Mouse (Mus musculus) MEL (cell line): Measurements from ENCODE around the gene Hfe. TPM values are rescaled to one million over a fixed set of nuclear protein-coding genes. Genes with fewer than 3 reads are reported as not detected.

Source experiments
- DNase-seq: peaks from one replicate; pipeline ENCODE4 v3.0.0; 2011; ENCODE audit warnings: low read depth, low spot score
- H3K27ac ChIP-seq: 2 replicates; pipeline ENCODE4 v1.5.1; 2012; ENCODE audit warnings: low read depth, mild to moderate bottlenecking, control low read depth, low read length, moderate library complexity; ENCODE audit not compliant: control insufficient read depth
- H3K27me3 ChIP-seq, 2 experiments: fragments of 150-350 bp in 1 of 2; sonication (generic) in 1 of 2; 2 replicates each; pipeline ENCODE4 v1.6.1; 2012; ENCODE audit warnings: low read length in 2 of 2, mild to moderate bottlenecking in 2 of 2, improper control_type of control experiment in 1 of 2, moderate library complexity in 1 of 2; ENCODE audit not compliant: insufficient read depth in 2 of 2, control insufficient read depth in 1 of 2
- H3K36me3 ChIP-seq, 2 experiments: 2 replicates each; pipeline ENCODE4 v1.6.1; 2012 to 2014; ENCODE audit warnings: low read length in 2 of 2, improper control_type of control experiment in 1 of 2, inconsistent platforms in 1 of 2, mild to moderate bottlenecking in 1 of 2; ENCODE audit not compliant: insufficient read depth in 2 of 2, control insufficient read depth in 1 of 2
- H3K4me1 ChIP-seq, 2 experiments: fragments of 150-350 bp in 1 of 2; sonication (generic) in 1 of 2; 2 replicates each; pipeline ENCODE4 v1.6.1; 2012; ENCODE audit warnings: low read length in 2 of 2, improper control_type of control experiment in 1 of 2, mild to moderate bottlenecking in 1 of 2; ENCODE audit not compliant: insufficient read depth in 2 of 2, control insufficient read depth in 1 of 2
- H3K4me3 ChIP-seq, 2 experiments: fragments of 150-350 bp in 1 of 2; sonication (generic) in 1 of 2; 2 replicates each; pipeline ENCODE4 v1.5.1; 2012; ENCODE audit warnings: low read depth in 2 of 2, low read length in 2 of 2, mild to moderate bottlenecking in 2 of 2, moderate library complexity in 2 of 2, control low read depth in 1 of 2, improper control_type of control experiment in 1 of 2; ENCODE audit not compliant: control insufficient read depth in 1 of 2, insufficient read depth in 1 of 2
- H3K79me2 ChIP-seq: 2 replicates; pipeline ENCODE4 v1.6.1; 2012; ENCODE audit warnings: mild to moderate bottlenecking, low read length, moderate library complexity; ENCODE audit not compliant: control insufficient read depth, poor library complexity, insufficient read depth
- H3K9ac ChIP-seq: 2 replicates; pipeline ENCODE4 v1.6.1; 2012; ENCODE audit warnings: low read depth, mild to moderate bottlenecking, control low read depth, low read length, moderate library complexity; ENCODE audit not compliant: control insufficient read depth, poor library complexity, severe bottlenecking
- H3K9me3 ChIP-seq: fragments of 150-350 bp; sonication (generic); replicated peaks from 2 replicates; pipeline ENCODE4 v1.6.1; 2012; ENCODE audit warnings: mild to moderate bottlenecking, low read length, improper control_type of control experiment, moderate library complexity; ENCODE audit not compliant: insufficient read depth
- BHLHE40 ChIP-seq: IDR thresholded peaks from 2 replicates; pipeline ENCODE4 v1.6.1; 2012; ENCODE audit warnings: low read depth, mild to moderate bottlenecking, inconsistent platforms, low read length, improper control_type of control experiment, borderline replicate concordance
- CTCF ChIP-seq, 3 experiments: IDR thresholded peaks in 2 of 3; conservative IDR thresholded peaks in 1 of 3; 2 replicates each; pipeline ENCODE4 v1.5.1; 2011 to 2012; ENCODE audit warnings: low read length in 3 of 3, low read depth in 2 of 3, mild to moderate bottlenecking in 2 of 3, improper control_type of control experiment in 1 of 3, inconsistent platforms in 1 of 3, mixed read lengths in 1 of 3, moderate library complexity in 1 of 3; ENCODE audit not compliant: control insufficient read depth in 1 of 3, insufficient read depth in 1 of 3, poor library complexity in 1 of 3, severe bottlenecking in 1 of 3
- ELF1 ChIP-seq: IDR thresholded peaks from 2 replicates; pipeline ENCODE4 v1.6.1; 2014; ENCODE audit warnings: low read depth, mild to moderate bottlenecking, inconsistent platforms, low read length, improper control_type of control experiment, moderate library complexity
- EP300 ChIP-seq, 2 experiments: IDR thresholded peaks; 2 replicates each; pipeline ENCODE4 v1.6.1; 2011; ENCODE audit warnings: improper control_type of control experiment in 2 of 2, low read length in 2 of 2, low read depth in 1 of 2, mild to moderate bottlenecking in 1 of 2
- GATA1 ChIP-seq: IDR thresholded peaks from 2 replicates; pipeline ENCODE4 v1.6.1; 2011; ENCODE audit warnings: low read depth, low read length, improper control_type of control experiment
- HCFC1 ChIP-seq: IDR thresholded peaks from 2 replicates; pipeline ENCODE4 v1.6.1; 2012; ENCODE audit warnings: low read depth, mild to moderate bottlenecking, inconsistent platforms, low read length, improper control_type of control experiment, moderate library complexity
- JUND ChIP-seq: IDR thresholded peaks from 2 replicates; pipeline ENCODE4 v1.6.1; 2011; ENCODE audit warnings: low read depth, mild to moderate bottlenecking, improper control_type of control experiment, low read length
- MAX ChIP-seq: IDR thresholded peaks from 2 replicates; pipeline ENCODE4 v1.6.1; 2011; ENCODE audit warnings: low read length, improper control_type of control experiment
- MXI1 ChIP-seq: IDR thresholded peaks from 2 replicates; pipeline ENCODE4 v1.6.1; 2011; ENCODE audit warnings: mild to moderate bottlenecking, low read depth, low read length, improper control_type of control experiment
- MYC ChIP-seq: IDR thresholded peaks from 2 replicates; pipeline ENCODE4 v1.6.1; 2011; ENCODE audit warnings: low read depth, mild to moderate bottlenecking, low read length, improper control_type of control experiment, moderate library complexity
- NELFE ChIP-seq: IDR thresholded peaks from 2 replicates; pipeline ENCODE4 v1.6.1; 2011; ENCODE audit warnings: low read depth, low read length, improper control_type of control experiment
- NRF1 ChIP-seq: IDR thresholded peaks from 2 replicates; pipeline ENCODE4 v1.6.1; 2014; ENCODE audit warnings: low read depth, mild to moderate bottlenecking, inconsistent platforms, low read length, improper control_type of control experiment, moderate library complexity; ENCODE audit not compliant: poor library complexity, insufficient read depth, severe bottlenecking
- POLR2A ChIP-seq, 2 experiments: IDR thresholded peaks; 2 replicates each; pipeline ENCODE4 v1.6.1; 2011 to 2012; ENCODE audit warnings: low read length in 2 of 2, mild to moderate bottlenecking in 2 of 2, control low read depth in 1 of 2, improper control_type of control experiment in 1 of 2, low read depth in 1 of 2, moderate library complexity in 1 of 2; ENCODE audit not compliant: control insufficient read depth in 1 of 2, insufficient read depth in 1 of 2, poor library complexity in 1 of 2
- POLR2AphosphoS2 ChIP-seq: IDR thresholded peaks from 2 replicates; pipeline ENCODE4 v1.6.1; 2011; ENCODE audit warnings: low read length, improper control_type of control experiment
- POLR2AphosphoS5 ChIP-seq: IDR thresholded peaks from 2 replicates; pipeline ENCODE4 v1.6.1; 2012; ENCODE audit warnings: low read depth, borderline replicate concordance, mild to moderate bottlenecking, inconsistent platforms, low read length, moderate library complexity, mixed read lengths
- RAD21 ChIP-seq: IDR thresholded peaks from 2 replicates; pipeline ENCODE4 v1.6.1; 2011; ENCODE audit warnings: mild to moderate bottlenecking, low read depth, low read length, improper control_type of control experiment
- RCOR1 ChIP-seq: IDR thresholded peaks from 2 replicates; pipeline ENCODE4 v1.6.1; 2012; ENCODE audit warnings: low read depth, mild to moderate bottlenecking, inconsistent platforms, low read length, improper control_type of control experiment
- SIN3A ChIP-seq: IDR thresholded peaks from 2 replicates; pipeline ENCODE4 v1.6.1; 2012; ENCODE audit warnings: low read length, improper control_type of control experiment, inconsistent platforms
- SMC3 ChIP-seq: IDR thresholded peaks from 2 replicates; pipeline ENCODE4 v1.6.1; 2011; ENCODE audit warnings: low read depth, low read length, improper control_type of control experiment
- TAL1 ChIP-seq: IDR thresholded peaks from 2 replicates; pipeline ENCODE4 v1.6.1; 2012; ENCODE audit warnings: mild to moderate bottlenecking, inconsistent platforms, low read length, moderate library complexity, mixed read lengths
- TBP ChIP-seq: IDR thresholded peaks from 2 replicates; pipeline ENCODE4 v1.8.0; 2011; ENCODE audit warnings: low read depth, low read length, improper control_type of control experiment
- USF1 ChIP-seq: IDR thresholded peaks from 2 replicates; pipeline ENCODE4 v1.6.1; 2014; ENCODE audit warnings: low read depth, mild to moderate bottlenecking, inconsistent platforms, low read length, improper control_type of control experiment, moderate library complexity
- ZC3H11A ChIP-seq: IDR thresholded peaks from 2 replicates; pipeline ENCODE4 v1.6.1; 2012; ENCODE audit warnings: low read depth, mild to moderate bottlenecking, inconsistent platforms, low read length, improper control_type of control experiment
- ZMIZ1 ChIP-seq: IDR thresholded peaks from 2 replicates; pipeline ENCODE4 v1.6.1; 2012; ENCODE audit warnings: low read depth, mild to moderate bottlenecking, inconsistent platforms, low read length, improper control_type of control experiment, moderate library complexity
- ZNF384 ChIP-seq: IDR thresholded peaks from 2 replicates; pipeline ENCODE4 v1.6.1; 2012; ENCODE audit warnings: low read depth, mild to moderate bottlenecking, inconsistent platforms, low read length, improper control_type of control experiment
- polyA plus RNA-seq, 2 experiments: library from polyadenylated mRNA; stranded (reverse) in 1 of 2; unstranded in 1 of 2; fragments of >175 nt in 1 of 2; fragments of >200 nt in 1 of 2; gene quantifications; 2 replicates each; pipeline versions ENCODE4 v1.2.1 to v1.2.4; 2012; ENCODE audit warnings: low replicate concordance in 2 of 2, low read depth in 1 of 2; ENCODE audit not compliant: insufficient read length in 2 of 2, insufficient read depth in 1 of 2, missing spikeins in 1 of 2
- total RNA-seq: library from RNA; depleted of rRNA; stranded (reverse); fragments of 300-350 nt; gene quantifications from 2 replicates; pipeline ENCODE4 v1.2.3, GENCODE M21; 2012

The Hfe gene
- total and polyA plus RNA-seq, 3 experiments: not detected

DNA sequence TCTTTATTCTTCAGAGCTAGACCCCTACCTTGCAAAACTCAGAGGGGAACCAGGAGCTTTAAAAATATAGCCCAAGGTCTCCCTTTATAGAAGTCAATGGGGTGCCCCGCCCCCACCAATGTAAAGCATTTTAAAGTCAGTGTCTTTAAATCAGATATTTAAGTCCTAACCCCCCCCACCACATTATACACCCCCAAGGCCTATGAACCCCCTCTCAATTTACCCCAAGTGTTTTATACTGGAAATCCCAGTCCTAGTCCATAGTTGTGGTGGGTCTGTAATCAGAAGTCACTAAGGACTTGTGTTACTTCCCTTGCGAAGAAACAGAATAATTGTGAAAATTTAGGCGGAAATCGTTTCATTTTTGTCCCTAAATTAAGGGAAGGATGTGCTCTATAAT is 27.4 kb upstream of the Hfe start:
- peak overlapping the region; percentile 94 for H3K9ac ChIP-seq
- TF ChIP-seq ELF1 (no peak), TBP (peak; percentile 44; the same call in 1 of the 2 replicates), MAX (no peak), SMC3 (no peak)
- TF ChIP-seq, all 39 proteins: peak for 1
- no peaks in the 10 kb centered on the region; the same call in 1 of the 2 replicates for H3K79me2 ChIP-seq
- peaks cover 0 to 17% of the 10 kb centered on the region in 2 experiments; a peak in 2 of 4 replicates for H3K36me3 ChIP-seq
- DNase-seq: peak; percentile 67
- H3K27me3 ChIP-seq: no peaks in the 10 kb centered on the region
- H3K4me1 ChIP-seq: 0 out of 4 replicates have a peak, but pooled peaks cover 3 to 6% of the 10 kb centered on the region in 2 experiments
- H3K9me3 ChIP-seq: no peaks in the 10 kb centered on the region
- peak overlapping the region; percentile 99 for H3K27ac ChIP-seq
- peak overlapping the region; percentile 58 to 72 for H3K4me3 ChIP-seq

DNA sequence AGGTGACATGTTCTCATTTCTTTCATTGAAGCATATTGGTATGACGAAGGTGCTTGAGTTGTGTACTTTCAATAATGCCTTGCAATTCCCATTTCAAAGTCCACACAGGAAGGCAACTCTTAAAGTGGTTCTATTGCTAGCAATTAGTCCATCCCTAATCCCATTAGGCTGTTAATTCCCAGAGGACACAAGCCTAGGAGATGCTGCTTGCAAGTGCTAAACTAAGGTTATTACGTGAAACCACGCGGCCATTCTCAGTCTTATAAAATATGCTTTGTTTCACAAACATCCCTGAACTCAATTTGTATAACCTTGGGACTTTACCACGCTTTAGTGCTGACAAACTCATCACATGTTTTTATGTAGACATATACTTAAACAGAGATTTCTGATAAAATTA is 26.4 kb upstream of the Hfe start:
- Histone ChIP-seq H3K4me1 (0 out of 4 replicates have a peak, but pooled peaks cover 3 to 4% of the 10 kb centered on the region in 2 experiments), H3K36me3 (peaks cover 0 to 14% of the 10 kb centered on the region in 2 experiments; a peak in 2 of 4 replicates), H3K9me3 (no peaks in the 10 kb centered on the region), H3K27me3 (no peaks in the 10 kb centered on the region), H3K4me3 (no peak overlapping the region), H3K79me2 (no peaks in the 10 kb centered on the region; the same call in 1 of the 2 replicates), H3K9ac (no peak overlapping the region), H3K27ac (no peak overlapping the region)
- DNase-seq: no peak
- TF ChIP-seq POLR2AphosphoS5 (no peak), ZMIZ1 (no peak)

DNA sequence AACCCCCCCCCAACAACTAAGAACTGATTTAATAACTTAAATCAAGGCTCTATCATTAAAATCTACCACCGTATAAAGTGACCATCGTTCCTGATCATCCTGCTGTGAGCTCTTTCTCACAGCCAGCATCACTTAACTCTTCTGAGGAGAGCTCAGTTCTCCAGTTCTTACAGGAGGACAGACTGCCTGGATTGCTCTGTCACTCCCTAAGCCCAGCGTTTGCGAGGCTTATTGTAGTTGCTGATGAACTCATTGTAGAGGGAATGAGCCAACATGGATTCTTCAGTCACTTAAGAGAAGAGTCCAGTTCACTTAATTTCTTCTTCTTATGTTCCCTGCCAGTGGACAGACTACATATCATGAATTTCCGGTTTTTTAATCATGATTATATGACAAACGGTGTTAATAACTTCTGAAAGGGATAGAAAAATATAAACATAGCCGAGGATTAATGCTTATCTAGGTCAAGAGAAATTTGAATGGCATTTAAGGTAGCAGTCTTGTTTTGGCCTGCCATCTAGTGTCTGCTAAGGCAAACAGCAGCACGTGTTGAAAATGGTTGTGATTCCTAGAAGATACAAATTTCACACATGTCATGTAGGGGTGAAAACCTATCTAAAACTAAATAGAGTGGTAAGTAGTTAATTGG is 21.6 kb upstream of the Hfe start:
- DNase-seq: peak; percentile 84
- no peak overlapping the region for H3K4me3 ChIP-seq
- H3K79me2 ChIP-seq: no peaks in the 10 kb centered on the region
- H3K36me3 ChIP-seq: peaks cover 0 to 2% of the 10 kb centered on the region in 2 experiments; a peak in 2 of 4 replicates
- no peaks in the 10 kb centered on the region for H3K9me3 ChIP-seq
- H3K27me3 ChIP-seq: no peaks in the 10 kb centered on the region
- no peak overlapping the region for H3K9ac ChIP-seq
- no peak overlapping the region for H3K27ac ChIP-seq
- H3K4me1 ChIP-seq: 0 out of 4 replicates have a peak, but pooled peaks cover 0 to 3% of the 10 kb centered on the region in 2 experiments
- TF ChIP-seq JUND (no peak), USF1 (peak; percentile 64), BHLHE40 (peak; percentile 86), MYC (peak; percentile 97), EP300 (IDR thresholded peaks at IDR 0.05; ENCODE audit: low read depth in 1 of 2, low read length in 2 of 2) (no peak), MXI1 (peak; percentile 8; the same call in 1 of the 2 replicates), MAX (peak; percentile 94), POLR2A (IDR thresholded peaks at IDR 0.05; ENCODE audit: control insufficient read depth in 1 of 2, insufficient read depth in 1 of 2, low read depth in 1 of 2, low read length in 2 of 2, poor library complexity in 1 of 2) (no peak), RAD21 (peak; percentile 96), CTCF (IDR thresholded peaks at IDR 0.05 in 2 of 3, conservative IDR thresholded peaks at IDR 0.05 in 1 of 3; ENCODE audit: control insufficient read depth in 1 of 3, insufficient read depth in 1 of 3, low read depth in 2 of 3, low read length in 3 of 3, poor library complexity in 1 of 3, severe bottlenecking in 1 of 3) (peak; percentile 69 to 97 (median 84)), NELFE (no peak), GATA1 (peak; percentile 77), RCOR1 (no peak), NRF1 (no peak), POLR2AphosphoS2 (no peak), HCFC1 (peak; percentile 38; the same call in 1 of the 2 replicates), SIN3A (peak; percentile 51; the same call in 1 of the 2 replicates), SMC3 (peak; percentile 99), ZC3H11A (peak; percentile 97), ZNF384 (no peak), TAL1 (no peak)
